Mouse (Mus musculus): ENCODE measurements around the gene Gm21256. TPM values are rescaled to one million over a fixed set of nuclear protein-coding genes. Genes with fewer than 3 reads are reported as not detected.

The Gm21256 gene
- not detected in 2 replicates for polyA plus RNA-seq (2015; fragmentation: Nextera tagmentation; extraction: Ambion mirVana)

DNA sequence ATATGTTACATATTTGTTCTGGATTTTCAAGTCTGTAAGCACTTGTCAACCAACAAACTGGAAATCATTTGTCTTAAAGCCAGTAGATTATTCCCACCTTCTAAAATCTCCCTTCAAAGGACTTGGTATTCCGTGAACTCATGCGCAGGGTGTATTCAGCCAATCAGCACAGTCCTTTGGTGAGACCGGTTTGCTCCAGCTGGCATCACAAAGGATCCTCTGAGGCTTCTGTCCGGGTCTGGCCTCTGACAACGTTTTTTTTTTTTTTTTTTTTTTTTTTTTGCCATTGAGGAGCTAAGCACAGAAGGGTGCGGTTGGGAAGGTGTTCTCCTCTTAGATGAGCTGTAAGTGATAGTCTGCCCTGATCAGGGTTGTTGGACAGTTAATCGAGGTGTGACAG, at the start of gene Gm21256:
Gene Gm21256 (plus strand): TSS at position 301 of the 400 bp plus-strand sequence.

Other genes starting within 250 kb of the Gm21256 start
- not detected in 2 replicates for gene Gm21170, start 240.1 kb downstream of the Gm21256 start, polyA plus RNA-seq (2015; fragmentation: Nextera tagmentation; extraction: Ambion mirVana)

Measured in spleen, postnatal 0 days (tissue).